Mouse (Mus musculus) bone marrow macrophage, adult 2 months (primary cell): ENCODE data around the gene Sesn2. TPM values are rescaled to one million over a fixed set of nuclear protein-coding genes. Genes with fewer than 3 reads are reported as not detected.

Source experiments
- H3K27ac ChIP-seq: 2 replicates; pipeline ENCODE4 v1.5.1; 2012; ENCODE audit warnings: low read depth, low read length; ENCODE audit not compliant: insufficient read depth
- H3K4me1 ChIP-seq: 2 replicates; pipeline ENCODE4 v1.6.1; 2012; ENCODE audit warnings: low read length; ENCODE audit not compliant: control insufficient read depth, insufficient read depth
- H3K4me3 ChIP-seq: 2 replicates; pipeline ENCODE4 v1.5.1; 2012; ENCODE audit warnings: mild to moderate bottlenecking, low read length, moderate library complexity; ENCODE audit not compliant: insufficient read depth
- CTCF ChIP-seq: IDR thresholded peaks from 2 replicates; pipeline ENCODE4 v1.5.1; 2012; ENCODE audit warnings: low read depth, mild to moderate bottlenecking, low read length, moderate library complexity
- POLR2A ChIP-seq: IDR thresholded peaks from 2 replicates; pipeline ENCODE4 v1.6.1; 2012; ENCODE audit warnings: mild to moderate bottlenecking, low read depth, low read length, borderline replicate concordance
- polyA plus RNA-seq: library from polyadenylated mRNA; stranded (reverse); fragments of >200 nt; gene quantifications from 2 replicates; pipeline ENCODE4 v1.2.4, GENCODE M21; 2012; ENCODE audit not compliant: missing spikeins, insufficient read depth, insufficient read length

The Sesn2 gene
- polyA plus RNA-seq, 1 experiment: 13.8 TPM

GRCm38 (mm10) chr4:132463430-132464254, 46.7 kb downstream of the Sesn2 start, which contains the start of gene Med18:
Gene Med18 (minus strand): TSS chr4:132463921.
- peak; percentile 78; the same call in 1 of the 2 replicates for TF ChIP-seq POLR2A
- TF ChIP-seq CTCF: peak; percentile 55; the same call in 1 of the 2 replicates

DNA sequence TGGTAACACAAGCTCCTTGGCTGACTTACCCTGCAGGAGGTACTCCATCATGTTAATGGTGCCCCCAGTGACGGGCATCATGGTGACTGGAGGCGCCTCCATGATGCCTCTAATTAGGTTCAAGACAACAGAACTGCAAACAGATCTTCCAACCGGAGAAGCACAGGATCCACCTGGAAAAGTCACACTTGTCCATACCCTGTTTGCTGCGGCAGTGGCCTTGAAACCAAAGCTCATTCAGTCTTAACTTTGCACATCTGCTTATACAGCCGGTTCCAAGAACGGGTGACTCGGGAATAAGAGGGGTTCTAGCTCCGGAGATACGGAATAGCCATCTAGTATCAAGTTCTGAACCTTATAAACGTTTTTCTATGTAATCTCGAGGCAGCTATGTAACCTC, 47.5 kb downstream of the Sesn2 start:
- H3K4me1 ChIP-seq: peaks cover 10% of the 10 kb centered on the region
- H3K27ac ChIP-seq: no peak overlapping the region
- peak overlapping the region; percentile 65 for H3K4me3 ChIP-seq
- no peak for TF ChIP-seq CTCF
- no peak for TF ChIP-seq POLR2A

More at GRCm38 (mm10) chr4:132463430-132464254, 46.7 kb downstream of the Sesn2 start, which contains the start of gene Med18:
- H3K27ac ChIP-seq: peak within 1 kb of the TSS; percentile 37
- H3K4me1 ChIP-seq: peaks cover 10% of the 10 kb centered on the region
- H3K4me3 ChIP-seq: peak within 1 kb of the TSS; percentile 65

DNA sequence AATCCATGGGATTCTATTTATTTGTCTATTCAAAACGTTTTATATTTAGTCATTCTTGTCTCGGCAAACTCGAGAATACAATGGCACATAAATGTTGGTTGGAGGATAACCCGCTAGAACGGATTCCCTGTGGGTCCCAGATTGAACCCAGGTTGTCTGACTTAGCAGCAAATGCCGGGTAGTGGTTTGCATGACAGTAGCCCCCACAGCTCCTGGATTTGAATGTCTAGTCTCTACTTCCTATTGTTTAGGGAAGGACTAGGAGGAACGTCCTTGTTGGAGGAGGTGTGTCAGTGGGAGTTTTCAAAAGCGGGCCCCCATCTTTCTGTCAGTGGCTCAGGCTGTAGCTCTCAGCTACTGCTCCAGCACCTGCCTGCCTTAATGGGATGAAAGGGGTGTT, 50.1 kb downstream of the Sesn2 start:
- Histone ChIP-seq H3K4me1 (peaks cover 20% of the 10 kb centered on the region), H3K4me3 (no peak overlapping the region)
- TF ChIP-seq CTCF: no peak
- TF ChIP-seq POLR2A: no peak

DNA sequence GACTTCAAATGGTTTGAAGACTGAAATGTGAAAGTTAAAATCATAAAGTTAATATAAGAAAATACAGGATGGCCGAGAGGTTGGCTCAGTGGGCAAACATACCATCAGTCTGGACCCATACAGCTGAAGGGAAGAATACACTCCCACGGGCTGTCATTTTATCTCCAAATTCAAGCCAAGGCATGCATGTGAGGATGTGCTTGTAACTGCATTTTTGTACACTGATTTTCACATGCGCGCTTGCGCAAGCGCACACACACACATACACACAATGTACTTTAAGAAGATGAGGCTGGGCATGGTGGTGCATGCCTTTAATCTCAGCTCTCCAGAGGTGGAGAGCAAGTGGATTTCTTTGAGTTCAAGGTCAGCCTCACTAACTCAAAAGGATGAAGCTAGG, 54.7 kb downstream of the Sesn2 start:
- H3K4me3 ChIP-seq: no peak overlapping the region
- no peak for TF ChIP-seq POLR2A
- no peak for TF ChIP-seq CTCF
- H3K4me1 ChIP-seq: peaks cover 10% of the 10 kb centered on the region
- H3K27ac ChIP-seq: no peak overlapping the region

More for the DNA sequence above, 50.1 kb downstream of the Sesn2 start:
- no peak overlapping the region for H3K27ac ChIP-seq

- Histone ChIP-seq H3K27ac (no peak overlapping the region), H3K4me3 (no peak overlapping the region), H3K4me1 (peaks cover 10% of the 10 kb centered on the region)
- TF ChIP-seq POLR2A (no peak), CTCF (no peak)
Measured at GRCm38 (mm10) chr4:132455146-132455545, 55.2 kb downstream of the Sesn2 start.

DNA sequence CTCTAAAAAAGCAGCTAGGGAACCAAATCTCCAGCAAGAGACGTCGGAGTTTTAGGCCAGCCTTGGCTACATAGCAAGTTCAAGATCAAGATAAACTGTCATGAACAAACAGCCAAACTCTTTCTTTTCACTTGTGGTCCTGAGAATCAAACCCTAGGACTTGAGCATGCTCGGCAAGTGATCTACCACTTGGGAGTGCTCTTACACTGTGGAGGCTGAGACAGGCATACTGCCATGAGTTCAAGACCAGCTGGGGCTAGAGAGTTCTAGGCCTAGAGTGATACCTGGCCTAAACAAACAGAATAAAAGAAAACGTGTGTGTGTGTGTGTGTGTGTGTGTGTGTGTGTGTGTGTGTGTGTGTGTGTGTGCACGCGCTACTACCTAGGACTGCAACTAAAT, 56.1 kb downstream of the Sesn2 start:
- Histone ChIP-seq H3K27ac (no peak overlapping the region), H3K4me3 (no peak overlapping the region), H3K4me1 (peaks cover 15% of the 10 kb centered on the region)
- TF ChIP-seq POLR2A (no peak), CTCF (no peak)

DNA sequence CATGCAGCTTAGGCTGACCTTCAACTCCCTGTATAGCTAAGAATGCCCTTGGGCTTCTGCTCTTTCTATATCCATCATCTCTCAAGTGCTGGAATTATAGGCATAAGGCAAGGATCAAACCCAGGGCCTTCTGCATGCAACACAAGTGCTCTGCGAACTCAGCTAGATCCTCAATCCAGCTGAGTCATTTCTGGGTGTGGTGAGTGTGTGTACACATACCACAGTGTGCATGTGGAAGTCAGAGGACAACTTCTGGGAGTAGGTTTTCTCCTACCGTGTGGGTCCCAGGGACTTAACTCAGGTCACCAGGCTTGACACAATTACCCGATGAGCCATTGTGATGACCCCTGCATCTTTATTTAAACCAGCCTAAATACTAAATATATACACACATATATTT, 60.5 kb downstream of the Sesn2 start:
- peaks cover 6% of the 10 kb centered on the region for H3K4me1 ChIP-seq
- no peak overlapping the region for H3K4me3 ChIP-seq
- TF ChIP-seq CTCF (no peak), POLR2A (no peak)
- no peak overlapping the region for H3K27ac ChIP-seq

DNA sequence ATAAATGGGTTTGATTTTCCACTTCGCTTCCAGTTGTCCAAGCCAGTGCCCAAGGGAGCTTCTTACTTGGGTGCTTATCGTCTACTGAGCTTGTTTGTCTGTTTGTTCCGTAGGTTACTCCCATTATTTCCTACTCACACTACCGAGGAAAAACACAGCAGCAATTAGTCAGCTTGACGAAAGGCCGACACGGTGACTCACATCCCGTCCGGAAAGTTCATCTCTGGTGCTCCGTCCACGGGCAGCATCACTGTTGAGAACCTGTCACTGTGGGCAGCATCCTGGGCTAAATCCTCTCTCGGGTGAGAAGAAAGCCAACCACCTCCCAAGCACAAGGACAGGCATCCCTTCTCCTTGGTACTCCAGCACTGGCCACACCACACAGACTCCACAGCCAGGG, 64.2 kb downstream of the Sesn2 start:
- Histone ChIP-seq H3K4me3 (no peak overlapping the region), H3K4me1 (peaks cover 10% of the 10 kb centered on the region), H3K27ac (no peak overlapping the region)
- no peak for TF ChIP-seq POLR2A
- no peak for TF ChIP-seq CTCF

DNA sequence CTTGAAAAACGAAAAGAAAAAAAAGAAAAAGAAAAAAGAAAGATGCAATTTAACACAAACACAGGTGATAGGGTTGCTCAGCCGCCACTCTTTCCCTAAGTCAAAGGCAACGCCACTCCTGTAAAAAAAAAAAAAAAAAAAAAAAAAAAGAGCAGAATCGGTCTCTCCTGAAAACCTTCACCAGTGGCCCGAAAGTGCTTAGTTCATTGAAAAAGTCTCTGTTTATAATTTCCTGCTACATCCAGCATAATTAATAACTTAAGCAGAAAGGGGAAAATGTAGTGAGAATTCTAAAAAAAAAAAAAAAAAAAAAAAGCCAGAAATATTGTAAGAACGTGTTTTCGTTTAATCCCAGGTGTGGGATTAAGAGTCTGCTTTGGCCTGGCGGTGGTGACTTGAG, 65.8 kb downstream of the Sesn2 start:
- TF ChIP-seq POLR2A (no peak), CTCF (no peak)
- Histone ChIP-seq H3K4me1 (peaks cover 6% of the 10 kb centered on the region), H3K4me3 (no peak overlapping the region), H3K27ac (no peak overlapping the region)

Other genes starting within 250 kb of the Sesn2 start
- gene Gmeb1, start 248.9 kb downstream of the Sesn2 start, polyA plus RNA-seq: 16.7 and 16.8 TPM in 2 replicates
- gene Taf12, start 236.1 kb downstream of the Sesn2 start, polyA plus RNA-seq: 33.6 and 38.5 TPM in 2 replicates
- 1.5 TPM in 1 of 2 replicates, not detected in the other for gene Rab42, start 207.1 kb downstream of the Sesn2 start, polyA plus RNA-seq
- 21.2 and 26.1 TPM in 2 replicates for gene Trnau1ap, start 181.0 kb downstream of the Sesn2 start, polyA plus RNA-seq
- 19.5 and 19.8 TPM in 2 replicates for gene Rcc1, start 156.9 kb downstream of the Sesn2 start, polyA plus RNA-seq
- 18.9 and 21.2 TPM in 2 replicates for gene Phactr4, start 88.0 kb downstream of the Sesn2 start, polyA plus RNA-seq
- gene Med18, start 46.6 kb downstream of the Sesn2 start, polyA plus RNA-seq: 6.4 and 8.0 TPM in 2 replicates
- 539 and 589 TPM in 2 replicates for gene Atpif1, start 23.2 kb upstream of the Sesn2 start, polyA plus RNA-seq
- 140 and 155 TPM in 2 replicates for gene Dnajc8, start 25.0 kb upstream of the Sesn2 start, polyA plus RNA-seq
- gene Ptafr, start 53.6 kb upstream of the Sesn2 start, polyA plus RNA-seq: 81.4 and 91.0 TPM in 2 replicates
- 37.9 and 42.5 TPM in 2 replicates for gene Eya3, start 128.5 kb upstream of the Sesn2 start, polyA plus RNA-seq
- gene Xkr8, start 222.0 kb upstream of the Sesn2 start, polyA plus RNA-seq: 2.4 and 2.7 TPM in 2 replicates
- gene Smpdl3b, start 246.8 kb upstream of the Sesn2 start, polyA plus RNA-seq: 8.8 and 9.1 TPM in 2 replicates